Mouse (Mus musculus) midbrain, postnatal 0 days (tissue): Measurements from ENCODE around the gene Oprd1. TPM values are rescaled to one million over a fixed set of nuclear protein-coding genes. Genes with fewer than 3 reads are reported as not detected.

Experiments
- ATAC-seq: fragments of 200-750 bp; cut with Nextera tagmentation; 2 replicates; pipeline ENCODE4 v1.8.0; 2017; ENCODE audit warnings: moderate number of reproducible peaks, mild to moderate bottlenecking, moderate TSS enrichment, moderate library complexity; ENCODE audit not compliant: low FRiP score
- DNase-seq: peaks from one replicate; pipeline ENCODE4 v3.0.0-alpha.2; 2015; ENCODE audit warnings: low spot score
- H3K27ac ChIP-seq: fragments of 300-500 bp; sonication (generic); 2 replicates; pipeline ENCODE4 v1.5.1; 2014; ENCODE audit warnings: low read depth, mild to moderate bottlenecking, low read length, mixed read lengths
- H3K27me3 ChIP-seq: fragments of 300-500 bp; sonication (generic); 2 replicates; pipeline ENCODE4 v1.6.1; 2014; ENCODE audit warnings: low read length, control low read depth, mixed read lengths; ENCODE audit not compliant: insufficient read depth
- H3K36me3 ChIP-seq: fragments of 300-500 bp; sonication (generic); 2 replicates; pipeline ENCODE4 v1.6.1; 2014; ENCODE audit warnings: low read length, control low read depth, mixed read lengths; ENCODE audit not compliant: insufficient read depth
- H3K4me1 ChIP-seq: fragments of 300-500 bp; sonication (generic); 2 replicates; pipeline ENCODE4 v1.6.1; 2014; ENCODE audit warnings: mild to moderate bottlenecking, control low read depth, antibody characterized with exemption, low read length, mixed read lengths; ENCODE audit not compliant: insufficient read depth
- H3K4me2 ChIP-seq: fragments of 300-500 bp; sonication (generic); 2 replicates; pipeline ENCODE4 v1.6.1; 2014; ENCODE audit warnings: low read depth, mild to moderate bottlenecking, low read length, mixed read lengths; ENCODE audit not compliant: poor library complexity, severe bottlenecking
- H3K4me3 ChIP-seq: fragments of 300-500 bp; sonication (generic); 2 replicates; pipeline ENCODE4 v1.5.1; 2014; ENCODE audit warnings: low read depth, mild to moderate bottlenecking, low read length, moderate library complexity
- H3K9ac ChIP-seq: fragments of 300-500 bp; sonication (generic); replicated peaks from 2 replicates; pipeline ENCODE4 v1.6.1; 2014; ENCODE audit warnings: mild to moderate bottlenecking, low read length, moderate library complexity, mixed read lengths; ENCODE audit not compliant: poor library complexity, severe bottlenecking
- H3K9me3 ChIP-seq: fragments of 300-500 bp; sonication (generic); 2 replicates; pipeline ENCODE4 v1.6.1; 2016; ENCODE audit warnings: low read length, control low read depth
- CTCF ChIP-seq: IDR thresholded peaks from 2 replicates; pipeline ENCODE4 v1.5.1; 2016; ENCODE audit warnings: antibody characterized with exemption, mild to moderate bottlenecking
- WGBS: fragments of 180-500 bp; shearing (Covaris S2); extraction: QIAGEN DNeasy Blood & Tissue Kit; methylation state at CpG from one replicate; pipeline ENCODE4 v1.1.7; 2014; 5-methylcytosine and 5-hydroxymethylcytosine counted together
- polyA plus RNA-seq: library from polyadenylated mRNA; unstranded; fragments of >200 nt; fragmentation: Nextera tagmentation; extraction: Ambion mirVana; gene quantifications from 2 replicates; pipeline ENCODE4 v1.2.1, GENCODE M21; 2015
- total RNA-seq: library from RNA; depleted of rRNA; stranded (reverse); fragments of >200 nt; gene quantifications from 2 replicates; pipeline ENCODE4 v1.2.3, GENCODE M21; 2014

Oprd1 gene
- total and polyA plus RNA-seq, 2 experiments from 2014 or later, result 0.65 to 2.6 TPM

DNA sequence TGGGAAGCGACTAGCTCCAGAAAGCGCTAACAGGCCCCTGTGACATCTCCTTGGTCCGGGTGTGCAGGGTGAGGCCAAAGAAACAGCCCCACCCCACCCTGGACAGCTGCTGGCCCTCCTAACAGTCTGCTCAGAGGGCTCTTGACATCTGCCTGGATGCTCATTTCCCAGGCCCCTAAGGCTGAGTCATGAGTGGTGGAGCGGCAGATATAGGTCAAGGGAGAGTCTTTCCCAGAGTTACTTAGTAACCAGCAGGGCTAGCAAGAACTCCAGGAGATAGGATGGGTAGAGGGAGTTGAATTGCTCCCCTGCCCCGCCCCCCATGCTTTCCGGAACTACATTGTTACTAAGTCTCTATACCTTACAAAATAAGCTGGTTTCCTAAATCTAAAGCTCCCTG is 51.1 kb downstream of the Oprd1 start:
- H3K4me2 ChIP-seq, result no peak overlapping the region
- no peak for ATAC-seq
- no peak for TF ChIP-seq CTCF

DNA sequence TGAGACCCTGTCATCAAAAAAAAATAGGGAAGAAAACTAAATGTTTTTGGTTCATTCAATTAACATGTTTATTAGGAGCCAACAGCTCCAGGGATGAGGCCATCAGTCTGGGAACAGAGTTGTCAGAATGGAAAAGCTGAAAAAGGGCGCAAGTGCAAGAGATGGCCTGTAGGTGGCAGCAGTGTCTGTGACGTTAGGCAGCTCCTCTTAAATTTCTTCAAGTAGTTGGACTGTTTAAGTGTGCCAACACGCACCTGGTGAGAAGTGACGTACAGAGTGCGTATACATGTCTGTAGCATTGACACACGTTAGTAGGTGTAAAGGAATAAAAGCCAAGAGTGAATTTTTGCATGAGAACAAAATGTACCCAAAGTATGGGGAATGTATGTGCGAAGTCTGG is 55.4 kb downstream of the Oprd1 start:
- Histone ChIP-seq H3K9ac (no peak overlapping the region), H3K4me2 (no peak overlapping the region), H3K4me3 (no peak overlapping the region), H3K27me3 (no peaks in the 10 kb centered on the region), H3K27ac (no peak overlapping the region), H3K9me3 (no peaks in the 10 kb centered on the region), H3K36me3 (no peaks in the 10 kb centered on the region), H3K4me1 (no peaks in the 10 kb centered on the region)
- 18% methylated on average over 7 of the region's 7 CpGs for WGBS
- ATAC-seq (no peak), DNase-seq (peak; percentile 83)
- TF ChIP-seq CTCF, result peak; percentile 97

More for the DNA sequence above, 51.1 kb downstream of the Oprd1 start:
- 89% methylated on average over 6 of the region's 6 CpGs for WGBS
- Histone ChIP-seq H3K9ac (no peak overlapping the region), H3K27ac (no peak overlapping the region), H3K4me3 (no peak overlapping the region), H3K36me3 (no peaks in the 10 kb centered on the region), H3K27me3 (no peaks in the 10 kb centered on the region), H3K9me3 (no peaks in the 10 kb centered on the region), H3K4me1 (no peaks in the 10 kb centered on the region)
- no peak for DNase-seq

DNA sequence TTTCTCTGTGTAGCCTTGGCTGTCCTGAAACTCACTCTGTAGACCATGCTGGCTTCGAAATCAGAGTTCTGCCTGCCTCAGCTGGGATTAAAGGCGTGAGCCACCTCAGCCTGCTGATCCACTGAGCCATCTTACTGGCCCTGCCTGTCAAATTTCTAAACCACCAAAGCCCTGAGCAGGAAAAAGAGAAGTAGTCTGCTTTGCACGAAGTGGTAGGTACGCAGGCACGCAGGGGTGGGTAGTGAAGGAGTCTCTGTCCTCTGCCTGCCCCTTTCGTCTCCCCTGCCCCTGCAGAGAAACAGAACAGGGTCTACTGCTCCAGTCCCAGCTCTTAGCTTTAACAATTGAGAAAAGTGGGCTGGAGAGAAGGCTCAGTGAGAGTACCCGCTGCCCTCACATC is 59.2 kb downstream of the Oprd1 start:
- Histone ChIP-seq H3K9ac (no peak overlapping the region), H3K4me3 (no peak overlapping the region), H3K4me2 (no peak overlapping the region), H3K36me3 (no peaks in the 10 kb centered on the region), H3K27me3 (no peaks in the 10 kb centered on the region), H3K9me3 (no peaks in the 10 kb centered on the region), H3K27ac (no peak overlapping the region), H3K4me1 (no peaks in the 10 kb centered on the region)
- WGBS, result 80% methylated on average over 7 of the region's 7 CpGs
- no peak for TF ChIP-seq CTCF
- ATAC-seq, result no peak
- DNase-seq, result no peak

DNA sequence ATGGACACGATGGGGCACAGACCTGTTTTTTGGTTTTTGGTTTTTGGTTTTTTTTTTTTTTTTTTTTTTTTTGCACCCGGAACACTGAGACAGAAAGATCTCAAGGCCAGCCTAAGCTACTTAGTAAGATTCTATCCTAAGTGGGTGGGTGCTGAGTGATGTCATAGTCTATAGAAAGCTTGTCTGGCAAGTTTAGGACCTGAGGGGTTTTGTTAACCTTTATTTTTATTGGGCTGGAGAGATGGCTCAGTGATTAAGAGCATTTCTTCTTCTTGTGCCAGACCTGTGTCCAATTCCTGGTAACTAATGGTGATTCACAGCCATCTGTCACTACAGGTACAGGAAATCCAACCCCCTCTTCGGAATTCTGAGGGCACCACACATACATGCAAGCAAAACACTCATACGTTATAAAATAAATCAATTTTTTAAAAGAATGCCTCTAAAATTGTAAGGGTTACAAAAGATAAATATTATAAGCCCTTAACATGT is 63.7 kb downstream of the Oprd1 start:
- no peak for ATAC-seq
- no peak overlapping the region for H3K4me3 ChIP-seq
- H3K4me2 ChIP-seq, result no peak overlapping the region
- H3K4me1 ChIP-seq, result no peaks in the 10 kb centered on the region
- H3K27ac ChIP-seq, result no peak overlapping the region
- no peak for DNase-seq
- H3K36me3 ChIP-seq, result no peaks in the 10 kb centered on the region
- H3K9me3 ChIP-seq, result no peaks in the 10 kb centered on the region
- no peak overlapping the region for H3K9ac ChIP-seq
- H3K27me3 ChIP-seq, result no peaks in the 10 kb centered on the region
- WGBS, result 72% methylated on average over 4 of the region's 4 CpGs
- no peak for TF ChIP-seq CTCF

DNA sequence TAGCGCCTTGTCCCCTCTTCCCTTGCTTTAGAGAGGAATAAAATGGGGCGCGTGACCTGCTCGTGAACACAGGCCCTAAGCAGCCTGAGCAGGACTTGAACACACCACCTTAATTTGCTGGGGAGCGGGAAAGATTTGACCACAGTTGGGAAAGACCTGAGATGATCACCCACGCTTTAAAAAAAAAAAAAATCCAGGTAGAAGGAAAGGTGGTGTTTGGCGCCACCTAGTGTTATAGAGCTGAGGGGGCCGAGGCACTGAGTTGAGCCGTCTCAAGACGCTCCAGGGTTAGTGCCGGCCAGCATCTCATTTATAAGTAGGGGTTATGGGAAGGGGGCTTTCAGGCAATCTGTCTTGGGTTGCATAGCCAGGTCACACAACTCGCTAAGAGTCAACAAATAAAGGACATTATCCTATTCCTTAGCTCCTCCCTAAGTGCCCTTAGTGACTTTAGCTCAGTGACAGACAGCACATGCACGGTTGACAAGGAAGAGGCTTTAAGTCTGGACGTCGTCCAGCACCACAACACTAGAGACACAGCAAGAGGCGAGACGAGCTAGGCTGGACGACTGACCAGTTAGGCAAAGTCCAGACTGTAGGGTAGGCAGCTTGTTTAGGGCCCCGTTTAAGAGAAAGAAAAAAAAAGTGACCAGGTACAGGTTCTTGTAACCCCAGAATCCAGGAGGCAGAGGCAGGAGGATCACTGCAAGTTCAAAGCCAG is 64.6 kb downstream of the Oprd1 start:
- no peaks in the 10 kb centered on the region for H3K36me3 ChIP-seq
- H3K4me2 ChIP-seq, result no peak overlapping the region
- no peaks in the 10 kb centered on the region for H3K27me3 ChIP-seq
- H3K9ac ChIP-seq, result no peak overlapping the region
- DNase-seq (peak; percentile 79), ATAC-seq (no peak)
- no peak overlapping the region for H3K27ac ChIP-seq
- H3K4me3 ChIP-seq, result no peak overlapping the region
- no peaks in the 10 kb centered on the region for H3K9me3 ChIP-seq
- no peaks in the 10 kb centered on the region for H3K4me1 ChIP-seq
- WGBS, result 10% methylated on average over 19 of the region's 19 CpGs
- peak; percentile 95 for TF ChIP-seq CTCF

DNA sequence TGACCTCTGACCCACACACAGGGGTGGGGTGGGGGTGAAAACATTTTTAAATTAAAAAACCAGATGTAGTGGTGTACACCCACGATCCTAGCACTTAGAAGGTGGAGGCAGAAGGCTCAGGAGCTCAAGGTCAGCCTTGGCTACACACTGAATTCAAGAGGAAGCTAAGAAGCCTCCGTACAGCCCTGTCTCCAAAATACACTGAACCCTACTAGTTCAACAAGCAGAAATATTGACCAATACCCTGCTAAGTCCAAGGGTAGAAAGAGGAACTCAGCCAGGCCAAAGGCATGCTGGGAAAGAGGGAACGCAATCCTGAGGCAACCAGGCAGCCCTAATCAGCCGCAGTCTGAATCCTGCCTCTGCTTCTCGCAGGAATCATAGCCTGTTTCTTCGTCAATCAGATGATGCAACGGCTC is 66.0 kb downstream of the Oprd1 start:
- no peak for DNase-seq
- no peaks in the 10 kb centered on the region for H3K27me3 ChIP-seq
- H3K4me1 ChIP-seq, result 0 out of 2 replicates have a peak, but pooled peaks cover 2% of the 10 kb centered on the region
- H3K27ac ChIP-seq, result no peak overlapping the region
- no peaks in the 10 kb centered on the region for H3K9me3 ChIP-seq
- H3K9ac ChIP-seq, result no peak overlapping the region
- H3K4me2 ChIP-seq, result no peak overlapping the region
- no peak for ATAC-seq
- H3K36me3 ChIP-seq, result no peaks in the 10 kb centered on the region
- WGBS, result 57% methylated on average over 7 of the region's 7 CpGs
- no peak overlapping the region for H3K4me3 ChIP-seq
- no peak for TF ChIP-seq CTCF
